Mouse (Mus musculus) liver, adult (tissue): ENCODE data around the gene Abcc6.

ENCODE experiments used
- GATA4 ChIP-seq: IDR thresholded peaks from 2 replicates; pipeline ENCODE4 v1.6.1; 2014; ENCODE audit warnings: mild to moderate bottlenecking, low read length; ENCODE audit not compliant: insufficient replicate concordance

The Abcc6 gene

GRCm38 (mm10) chr7:46030145-46030488 lies at the start of gene Abcc6:
Abcc6 (minus strand) TSS chr7:46030302.
- no peak for TF ChIP-seq GATA4

GRCm38 (mm10) chr7:46077675-46078074 lies 47.6 kb upstream of the Abcc6 start:
- TF ChIP-seq GATA4 = no peak

GRCm38 (mm10) chr7:46076844-46077243 lies 46.7 kb upstream of the Abcc6 start:
- no peak for TF ChIP-seq GATA4

- TF ChIP-seq GATA4 = no peak
Measured at GRCm38 (mm10) chr7:46068831-46069230, 38.7 kb upstream of the Abcc6 start.

- TF ChIP-seq GATA4 = no peak
Measured at GRCm38 (mm10) chr7:46063296-46063695, 33.2 kb upstream of the Abcc6 start.

GRCm38 (mm10) chr7:46061614-46062013 lies 31.5 kb upstream of the Abcc6 start:
- TF ChIP-seq GATA4 = no peak

GRCm38 (mm10) chr7:46060688-46061087 lies 30.6 kb upstream of the Abcc6 start:
- no peak for TF ChIP-seq GATA4

- no peak for TF ChIP-seq GATA4
Measured at GRCm38 (mm10) chr7:46058882-46059281, 28.8 kb upstream of the Abcc6 start.

- TF ChIP-seq GATA4 = no peak
Measured at GRCm38 (mm10) chr7:46053566-46053965, 23.5 kb upstream of the Abcc6 start.

GRCm38 (mm10) chr7:46052161-46052821 lies 22.2 kb upstream of the Abcc6 start:
- TF ChIP-seq GATA4 = no peak

- no peak for TF ChIP-seq GATA4
Measured at GRCm38 (mm10) chr7:46049981-46050380, 19.9 kb upstream of the Abcc6 start.

- no peak for TF ChIP-seq GATA4
Measured at GRCm38 (mm10) chr7:46047873-46048562, 17.9 kb upstream of the Abcc6 start.

GRCm38 (mm10) chr7:46045882-46046281 lies 15.8 kb upstream of the Abcc6 start:
- TF ChIP-seq GATA4 = no peak

GRCm38 (mm10) chr7:46044106-46044505 lies 14.0 kb upstream of the Abcc6 start:
- TF ChIP-seq GATA4 = no peak

- TF ChIP-seq GATA4 = no peak
Measured at GRCm38 (mm10) chr7:46039873-46040272, 9.8 kb upstream of the Abcc6 start.

GRCm38 (mm10) chr7:46037433-46037832 lies 7.3 kb upstream of the Abcc6 start:
- TF ChIP-seq GATA4 = no peak

- TF ChIP-seq GATA4 = no peak
Measured at GRCm38 (mm10) chr7:46035468-46035867, 5.4 kb upstream of the Abcc6 start.
